Mouse (Mus musculus) adrenal gland, postnatal 4 days (tissue): ENCODE data around the gene Six3. TPM values are rescaled to one million over a fixed set of nuclear protein-coding genes. Genes with fewer than 3 reads are reported as not detected.

Source experiments
- DNase-seq, 2 experiments: peaks; one replicate each; pipeline ENCODE4 v3.0.0; 2021 to 2022; ENCODE audit warnings: low spot score in 2 of 2, mixed read lengths in 2 of 2
- total RNA-seq, 2 experiments: library from RNA; stranded (reverse); gene quantifications; 2 replicates each; pipeline ENCODE4 v1.2.3; 2021

Gene Six3
- total RNA-seq, 2 experiments from 2014 or later = not detected

GRCm38 (mm10) chr17:85624051-85624420 lies 10.6 kb downstream of the Six3 start:
- DNase-seq = no peak

- no peak for DNase-seq
Observed at GRCm38 (mm10) chr17:85624981-85625940, 11.9 kb downstream of the Six3 start.

DNA sequence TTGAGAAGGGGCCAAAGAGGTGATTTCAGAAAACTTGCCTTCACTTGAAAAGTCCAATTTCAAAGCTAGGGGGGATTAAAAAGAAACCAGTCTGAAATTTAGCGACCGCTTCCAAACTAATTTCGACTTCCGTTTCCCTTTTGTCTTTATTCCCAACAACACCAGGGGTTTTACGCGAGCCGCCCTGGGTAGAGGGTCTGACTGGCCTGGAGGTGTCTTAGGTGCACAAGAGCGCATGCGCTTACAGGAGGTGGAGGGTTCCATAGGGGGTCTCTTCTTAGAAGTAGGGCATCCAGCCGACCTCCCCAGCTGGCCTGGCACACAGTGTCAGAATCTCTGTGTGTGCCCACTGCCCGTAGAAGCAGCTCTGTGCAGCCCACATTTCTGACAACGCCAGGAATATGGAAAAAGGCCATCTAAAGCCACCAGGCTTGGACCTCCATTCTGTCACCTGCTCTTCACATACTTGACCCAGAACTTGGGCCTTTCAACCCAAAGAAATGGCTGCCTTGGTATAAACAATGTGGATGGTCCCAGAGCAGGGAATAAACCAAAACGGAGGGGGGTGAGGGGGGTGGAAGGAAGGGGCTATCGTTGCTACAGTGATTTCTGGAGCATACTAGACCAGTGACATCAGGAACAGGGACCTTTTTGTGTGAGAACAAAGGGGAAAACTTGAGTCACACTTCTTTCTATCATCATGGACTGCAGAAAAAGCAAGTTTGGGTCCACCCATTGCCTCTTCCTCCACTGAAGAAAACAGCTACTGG lies 12.9 kb downstream of the Six3 start:
- DNase-seq = no peak

GRCm38 (mm10) chr17:85627751-85628150 lies 14.3 kb downstream of the Six3 start:
- DNase-seq = no peak

DNA sequence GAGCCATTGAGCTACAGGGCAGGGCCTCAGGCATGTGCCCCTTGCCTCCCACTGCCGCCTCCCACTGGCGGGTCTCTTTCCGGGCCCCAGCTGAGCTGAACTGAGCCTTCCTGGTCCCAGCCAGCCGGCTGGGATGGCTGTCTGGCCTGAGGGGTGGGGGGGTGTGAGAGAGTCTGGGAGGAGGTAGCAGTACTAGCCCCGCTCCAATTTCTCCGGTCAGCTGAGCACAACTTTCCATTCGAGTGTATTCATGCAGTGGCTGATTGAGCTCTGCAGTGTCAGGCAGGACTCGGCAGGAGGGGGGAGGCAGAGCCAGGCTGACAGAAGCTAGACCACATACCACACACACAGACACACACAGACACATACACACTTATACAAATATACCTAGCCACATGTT lies 15.4 kb downstream of the Six3 start:
- DNase-seq = no peak

DNA sequence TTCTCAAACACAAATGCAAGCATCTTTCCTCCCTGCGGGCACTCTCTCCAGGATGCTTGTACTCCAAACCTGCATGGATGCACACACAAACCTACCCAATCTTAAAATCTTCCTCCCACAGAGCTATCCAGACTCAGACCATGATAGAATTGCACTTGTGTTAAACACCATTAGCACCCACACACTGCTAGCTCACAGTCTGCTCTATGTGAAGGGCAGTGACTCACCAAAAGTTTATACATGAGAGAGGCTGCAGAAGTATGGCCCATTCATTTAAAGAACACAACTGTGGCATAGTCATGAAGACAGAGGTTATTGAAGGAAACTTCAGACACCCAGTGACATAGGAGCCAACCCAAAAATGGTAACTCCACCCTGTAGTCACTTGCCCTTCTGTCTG lies 16.0 kb downstream of the Six3 start:
- DNase-seq = no peak

DNA sequence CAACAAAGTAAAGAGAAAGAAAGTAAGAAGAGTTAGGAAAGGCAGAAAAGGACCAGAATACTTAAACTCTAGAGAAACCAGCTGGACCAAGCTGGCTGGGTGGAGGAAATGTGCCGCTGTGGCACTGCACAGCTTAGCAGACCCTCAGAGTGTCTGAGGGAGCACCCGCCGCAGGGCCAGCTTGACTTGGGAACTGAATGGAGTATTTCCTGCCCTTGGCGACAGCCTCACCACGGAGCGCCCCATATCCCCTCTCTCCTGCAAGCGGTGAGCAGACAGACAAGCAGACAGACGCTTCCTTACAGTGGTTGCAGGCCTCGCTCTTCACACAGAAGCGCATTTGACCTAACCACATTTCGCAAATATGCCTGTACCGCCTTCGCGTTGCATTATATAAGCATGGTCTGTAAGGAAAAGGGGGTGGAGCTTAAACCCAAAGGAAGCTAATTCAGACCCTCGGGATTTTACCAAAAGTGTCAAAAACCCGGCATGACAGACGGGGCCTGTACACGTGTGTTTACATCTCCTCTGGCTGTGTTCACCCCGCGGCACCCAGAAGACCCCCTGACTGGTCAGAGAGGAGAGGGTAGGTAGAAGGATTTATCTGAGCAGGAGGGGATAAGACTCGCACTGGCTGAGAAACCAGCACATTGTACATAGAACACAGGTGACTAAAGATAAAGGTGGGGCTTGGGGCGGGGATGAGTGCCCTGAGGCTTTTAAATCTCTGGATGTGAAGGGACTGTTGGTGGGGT lies 17.1 kb downstream of the Six3 start:
- DNase-seq = no peak

GRCm38 (mm10) chr17:85631106-85631505 lies 17.7 kb downstream of the Six3 start:
- DNase-seq = no peak

GRCm38 (mm10) chr17:85633619-85634018 lies 20.2 kb downstream of the Six3 start:
- DNase-seq = peak; percentile 49 to 70

- no peak for DNase-seq
Observed at GRCm38 (mm10) chr17:85637876-85638275, 24.5 kb downstream of the Six3 start.

DNA sequence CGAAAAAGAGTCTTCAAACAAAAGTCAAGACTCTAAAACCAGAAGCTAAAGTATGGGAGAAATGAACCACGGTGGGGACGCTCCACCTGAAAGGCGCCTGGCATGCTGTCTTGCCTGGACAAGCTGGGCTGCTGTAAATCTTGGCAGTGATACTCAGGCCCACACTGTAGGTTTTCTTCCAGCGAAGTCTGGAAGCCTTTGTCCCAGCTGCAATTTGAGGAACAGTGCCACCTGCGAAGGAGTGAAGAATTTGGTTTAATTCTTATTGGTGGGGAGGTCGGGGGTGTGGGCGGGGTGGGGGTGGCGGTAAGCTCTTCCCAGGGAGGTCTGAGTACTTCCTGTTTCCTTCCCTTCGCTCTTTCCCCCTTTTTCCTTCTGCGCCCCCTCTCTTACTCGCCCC lies 31.9 kb downstream of the Six3 start:
- DNase-seq = no peak

DNA sequence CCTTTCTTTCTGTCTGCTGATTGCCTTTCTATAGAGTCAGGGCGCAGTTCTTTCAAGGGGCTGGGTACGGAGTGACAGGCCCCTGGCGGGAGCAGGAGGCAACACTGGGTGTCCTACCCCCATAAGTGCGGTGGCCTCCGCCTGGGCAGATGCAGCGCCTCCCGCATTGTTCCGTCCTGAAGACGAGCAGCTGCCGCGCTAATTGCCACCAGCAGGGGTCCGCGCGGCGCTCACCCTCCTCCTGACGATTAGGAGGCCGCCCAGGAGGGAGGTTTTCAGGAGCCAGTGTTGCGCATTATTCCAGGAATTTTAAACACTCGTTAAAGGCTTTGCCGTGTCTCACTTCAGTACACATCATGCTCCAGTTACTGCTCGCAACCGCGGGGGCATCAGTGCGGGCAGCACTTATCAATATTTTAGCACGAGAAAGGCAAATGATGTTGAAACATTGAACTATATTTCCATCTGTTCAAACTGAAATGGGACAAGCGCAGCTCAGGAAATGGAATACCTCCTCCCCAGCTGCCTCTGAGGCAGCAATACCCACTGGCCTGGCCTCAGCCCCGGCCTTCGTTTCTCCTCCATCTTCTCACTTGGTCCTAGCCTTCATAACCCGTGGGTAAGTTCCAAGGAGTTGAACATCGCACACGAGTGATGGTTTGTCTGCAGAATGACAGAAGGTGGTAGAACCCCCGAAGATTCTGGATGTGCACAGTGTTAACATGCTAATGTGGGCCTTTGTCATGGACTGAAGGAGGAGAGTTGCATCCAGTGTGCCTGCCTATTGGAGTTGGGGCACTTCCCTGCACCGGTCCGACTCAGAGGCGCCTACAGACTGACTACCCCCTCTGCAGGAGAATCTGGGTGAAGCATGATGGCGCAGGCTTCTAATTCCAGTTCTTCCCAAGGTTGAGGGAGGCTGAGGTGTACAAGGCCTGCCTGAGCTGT lies 32.6 kb downstream of the Six3 start:
- DNase-seq = no peak

DNA sequence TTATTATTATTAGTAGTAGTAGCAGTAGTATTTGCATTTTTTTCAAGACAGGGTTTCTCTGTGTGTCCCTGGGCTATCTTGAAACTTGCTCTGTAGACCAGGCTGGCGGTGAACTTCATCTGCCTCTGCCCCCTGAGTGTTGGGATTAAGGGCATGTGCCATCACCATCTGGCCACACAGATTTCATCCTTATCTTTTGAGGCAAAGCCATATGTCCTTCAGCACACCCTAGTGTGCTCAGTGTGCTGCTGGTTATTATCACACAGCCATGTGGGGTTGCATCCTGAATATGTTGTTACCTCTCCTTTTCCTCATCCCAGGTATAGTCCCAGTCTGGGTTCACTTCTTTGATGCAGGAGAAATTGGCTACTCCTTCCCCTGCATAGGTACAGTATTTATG lies 46.6 kb downstream of the Six3 start:
- DNase-seq = no peak

- no peak for DNase-seq
Observed at GRCm38 (mm10) chr17:85661521-85661920, 48.1 kb downstream of the Six3 start.

DNA sequence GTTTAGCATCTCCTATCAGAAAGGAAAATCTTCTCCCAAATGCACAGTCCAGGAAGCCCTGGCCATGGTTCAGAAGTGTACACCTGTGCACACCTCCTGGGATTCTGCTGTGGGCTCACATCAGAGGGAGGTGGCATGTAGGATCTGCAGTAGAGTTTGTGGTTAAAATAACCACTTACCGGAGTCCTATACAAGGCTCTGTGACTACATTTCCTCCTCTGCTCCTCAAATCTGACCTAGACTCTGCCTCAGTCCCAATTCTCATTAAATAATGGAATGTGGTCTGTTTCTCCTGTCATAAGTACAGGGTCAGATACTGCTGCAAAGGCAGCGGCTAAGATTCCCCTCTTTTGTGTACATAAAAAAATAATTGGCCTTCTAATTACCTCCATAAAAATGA lies 50.8 kb downstream of the Six3 start:
- DNase-seq = no peak

GRCm38 (mm10) chr17:85664618-85665320 lies 51.4 kb downstream of the Six3 start:
- peak in 1 of 2 experiments; percentile 38 for DNase-seq
